Mouse (Mus musculus) hindbrain, embryonic 14.5 days (tissue): Measurements from ENCODE around the gene Bcl2l12. TPM values are rescaled to one million over a fixed set of nuclear protein-coding genes. Genes with fewer than 3 reads are reported as not detected.

ENCODE experiments used
- ATAC-seq: fragments of 200-750 bp; cut with Nextera tagmentation; 2 replicates; pipeline ENCODE4 v1.8.0; 2017; ENCODE audit warnings: moderate number of reproducible peaks, mild to moderate bottlenecking, moderate TSS enrichment, moderate library complexity; ENCODE audit not compliant: low FRiP score
- DNase-seq: peaks from one replicate; pipeline ENCODE4 v3.0.0-alpha.2; 2015; ENCODE audit warnings: low spot score
- H3K27ac ChIP-seq: fragments of 300-500 bp; sonication (generic); 2 replicates; pipeline ENCODE4 v1.5.1; 2014; ENCODE audit warnings: mild to moderate bottlenecking, moderate library complexity
- H3K27me3 ChIP-seq: fragments of 300-500 bp; sonication (generic); 2 replicates; pipeline ENCODE4 v1.6.1; 2014; ENCODE audit warnings: mild to moderate bottlenecking, low read length, mixed read lengths; ENCODE audit not compliant: control insufficient read depth, insufficient read depth
- H3K36me3 ChIP-seq: fragments of 300-500 bp; sonication (generic); replicated peaks from 2 replicates; pipeline ENCODE4 v1.6.1; 2014; ENCODE audit not compliant: control insufficient read depth, insufficient read depth
- H3K4me1 ChIP-seq: fragments of 300-500 bp; sonication (generic); replicated peaks from 2 replicates; pipeline ENCODE4 v1.6.1; 2014; ENCODE audit warnings: antibody characterized with exemption, low read length, mixed read lengths; ENCODE audit not compliant: control insufficient read depth, insufficient read depth
- H3K4me2 ChIP-seq: fragments of 300-500 bp; sonication (generic); replicated peaks from 2 replicates; pipeline ENCODE4 v1.6.1; 2014; ENCODE audit warnings: mild to moderate bottlenecking, moderate library complexity
- H3K4me3 ChIP-seq: fragments of 300-500 bp; sonication (generic); replicated peaks from 2 replicates; pipeline ENCODE4 v1.5.1; 2014; ENCODE audit warnings: mild to moderate bottlenecking, low read length
- H3K9ac ChIP-seq: fragments of 300-500 bp; sonication (generic); 2 replicates; pipeline ENCODE4 v1.6.1; 2014
- H3K9me3 ChIP-seq: fragments of 300-500 bp; sonication (generic); 2 replicates; pipeline ENCODE4 v1.6.1; 2016; ENCODE audit warnings: low read length; ENCODE audit not compliant: control insufficient read depth
- WGBS: fragments of 180-500 bp; shearing (Covaris S2); extraction: QIAGEN DNeasy Blood & Tissue Kit; methylation state at CpG from one replicate; pipeline ENCODE4 v1.1.7; 2014; 5-methylcytosine and 5-hydroxymethylcytosine counted together
- polyA plus RNA-seq: library from polyadenylated mRNA; unstranded; fragments of >200 nt; fragmentation: Nextera tagmentation; extraction: Ambion mirVana; gene quantifications from 2 replicates; pipeline ENCODE4 v1.2.1, GENCODE M21; 2014

Bcl2l12 gene
- polyA plus RNA-seq, 1 experiment from 2014 or later: 12.6 TPM

- H3K4me3 ChIP-seq: peak overlapping the region; percentile 47
- peak overlapping the region; percentile 82 for H3K9ac ChIP-seq
- ATAC-seq (no peak), DNase-seq (no peak)
- H3K4me2 ChIP-seq: peak overlapping the region; percentile 97
- H3K27me3 ChIP-seq: no peaks in the 10 kb centered on the region
- H3K4me1 ChIP-seq: peaks cover 32% of the 10 kb centered on the region
- no peaks in the 10 kb centered on the region for H3K9me3 ChIP-seq
- peaks cover 35% of the 10 kb centered on the region for H3K36me3 ChIP-seq
- H3K27ac ChIP-seq: peak overlapping the region; percentile 95
- 35% methylated on average over 14 of the region's 14 CpGs for WGBS
These were observed 24.9 kb downstream of the Bcl2l12 start for GRCm38 (mm10) chr7:44973415-44974130.

GRCm38 (mm10) chr7:44971142-44971541 is 27.4 kb downstream of the Bcl2l12 start:
- WGBS: 73% methylated on average over 7 of the region's 7 CpGs
- H3K27me3 ChIP-seq: no peaks in the 10 kb centered on the region
- DNase-seq: no peak
- no peak for ATAC-seq
- peak overlapping the region; percentile 86 for H3K27ac ChIP-seq
- H3K9me3 ChIP-seq: no peaks in the 10 kb centered on the region
- peaks cover 32% of the 10 kb centered on the region for H3K4me1 ChIP-seq
- H3K4me2 ChIP-seq: peak overlapping the region; percentile 83
- peaks cover 31% of the 10 kb centered on the region for H3K36me3 ChIP-seq
- H3K4me3 ChIP-seq: peak overlapping the region; percentile 50
- H3K9ac ChIP-seq: peak overlapping the region; percentile 61

GRCm38 (mm10) chr7:44970231-44970691 is 28.3 kb downstream of the Bcl2l12 start:
- ATAC-seq: peak; percentile 95
- Histone ChIP-seq H3K4me3 (peak overlapping the region; percentile 50), H3K4me2 (peak overlapping the region; percentile 83), H3K9me3 (no peaks in the 10 kb centered on the region), H3K27me3 (no peaks in the 10 kb centered on the region), H3K27ac (peak overlapping the region; percentile 86), H3K4me1 (peaks cover 29% of the 10 kb centered on the region), H3K9ac (peak overlapping the region; percentile 61), H3K36me3 (peaks cover 31% of the 10 kb centered on the region)
- peak; percentile 88 for DNase-seq
- WGBS: under 1% methylated on average over 36 of the region's 36 CpGs

GRCm38 (mm10) chr7:44966638-44967037 is 31.9 kb downstream of the Bcl2l12 start:
- Histone ChIP-seq H3K4me1 (peaks cover 9% of the 10 kb centered on the region), H3K27ac (no peak overlapping the region), H3K36me3 (peaks cover 63% of the 10 kb centered on the region), H3K9ac (no peak overlapping the region), H3K4me2 (no peak overlapping the region), H3K9me3 (no peaks in the 10 kb centered on the region), H3K4me3 (no peak overlapping the region), H3K27me3 (no peaks in the 10 kb centered on the region)
- WGBS: 74% methylated on average over 15 of the region's 15 CpGs
- no peak for DNase-seq
- ATAC-seq: no peak

GRCm38 (mm10) chr7:44965975-44966374 is 32.5 kb downstream of the Bcl2l12 start:
- no peak overlapping the region for H3K4me3 ChIP-seq
- H3K9ac ChIP-seq: no peak overlapping the region
- H3K4me2 ChIP-seq: no peak overlapping the region
- peaks cover 2% of the 10 kb centered on the region for H3K4me1 ChIP-seq
- no peaks in the 10 kb centered on the region for H3K27me3 ChIP-seq
- no peak overlapping the region for H3K27ac ChIP-seq
- H3K36me3 ChIP-seq: peaks cover 70% of the 10 kb centered on the region
- ATAC-seq (no peak), DNase-seq (no peak)
- no peaks in the 10 kb centered on the region for H3K9me3 ChIP-seq
- 85% methylated on average over 7 of the region's 7 CpGs for WGBS

GRCm38 (mm10) chr7:44964990-44965389 is 33.5 kb downstream of the Bcl2l12 start:
- H3K27me3 ChIP-seq: no peaks in the 10 kb centered on the region
- no peak overlapping the region for H3K4me2 ChIP-seq
- H3K27ac ChIP-seq: no peak overlapping the region
- no peaks in the 10 kb centered on the region for H3K9me3 ChIP-seq
- DNase-seq (no peak), ATAC-seq (no peak)
- peaks cover 76% of the 10 kb centered on the region for H3K36me3 ChIP-seq
- no peak overlapping the region for H3K4me3 ChIP-seq
- 93% methylated on average over 13 of the region's 13 CpGs for WGBS
- no peak overlapping the region for H3K9ac ChIP-seq
- H3K4me1 ChIP-seq: no peaks in the 10 kb centered on the region

- Histone ChIP-seq H3K4me1 (no peaks in the 10 kb centered on the region), H3K27me3 (no peaks in the 10 kb centered on the region), H3K4me3 (no peak overlapping the region), H3K9ac (no peak overlapping the region), H3K36me3 (peaks cover 84% of the 10 kb centered on the region), H3K9me3 (no peaks in the 10 kb centered on the region), H3K4me2 (no peak overlapping the region), H3K27ac (no peak overlapping the region)
- ATAC-seq: no peak
- DNase-seq: no peak
- 93% methylated on average over 5 of the region's 5 CpGs for WGBS
These were observed 35.7 kb downstream of the Bcl2l12 start for GRCm38 (mm10) chr7:44962831-44963230.

GRCm38 (mm10) chr7:44962337-44962736 is 36.2 kb downstream of the Bcl2l12 start:
- no peak overlapping the region for H3K27ac ChIP-seq
- no peaks in the 10 kb centered on the region for H3K27me3 ChIP-seq
- ATAC-seq: no peak
- H3K9ac ChIP-seq: no peak overlapping the region
- 88% methylated on average over 8 of the region's 8 CpGs for WGBS
- no peak for DNase-seq
- no peak overlapping the region for H3K4me2 ChIP-seq
- H3K36me3 ChIP-seq: peaks cover 81% of the 10 kb centered on the region
- H3K4me1 ChIP-seq: no peaks in the 10 kb centered on the region
- H3K9me3 ChIP-seq: no peaks in the 10 kb centered on the region
- no peak overlapping the region for H3K4me3 ChIP-seq

- H3K9me3 ChIP-seq: no peaks in the 10 kb centered on the region
- WGBS: 92% methylated on average over 13 of the region's 13 CpGs
- no peak overlapping the region for H3K4me2 ChIP-seq
- H3K4me3 ChIP-seq: no peak overlapping the region
- H3K27me3 ChIP-seq: no peaks in the 10 kb centered on the region
- DNase-seq (no peak), ATAC-seq (no peak)
- H3K36me3 ChIP-seq: peaks cover 65% of the 10 kb centered on the region
- no peaks in the 10 kb centered on the region for H3K4me1 ChIP-seq
- no peak overlapping the region for H3K27ac ChIP-seq
- no peak overlapping the region for H3K9ac ChIP-seq
These were observed 38.0 kb downstream of the Bcl2l12 start for GRCm38 (mm10) chr7:44960512-44960910.
